Mouse (Mus musculus) midbrain, embryonic 12.5 days (tissue): Measurements from ENCODE around the gene Gpr3. TPM values are rescaled to one million over a fixed set of nuclear protein-coding genes. Genes with fewer than 3 reads are reported as not detected.

Source experiments
- ATAC-seq: fragments of 200-750 bp; cut with Nextera tagmentation; 2 replicates; pipeline ENCODE4 v1.8.0; 2017; ENCODE audit warnings: low read depth, moderate TSS enrichment, moderate library complexity; ENCODE audit not compliant: low FRiP score
- H3K27ac ChIP-seq: fragments of 300-500 bp; sonication (generic); replicated peaks from 2 replicates; pipeline ENCODE4 v1.5.1; 2016; ENCODE audit warnings: mild to moderate bottlenecking
- H3K27me3 ChIP-seq: fragments of 300-500 bp; sonication (generic); 2 replicates; pipeline ENCODE4 v1.6.1; 2016; ENCODE audit warnings: mild to moderate bottlenecking
- H3K36me3 ChIP-seq: fragments of 300-500 bp; sonication (generic); 2 replicates; pipeline ENCODE4 v1.6.1; 2016
- H3K4me1 ChIP-seq: fragments of 300-500 bp; sonication (generic); 2 replicates; pipeline ENCODE4 v1.6.1; 2016
- H3K4me2 ChIP-seq: fragments of 300-500 bp; sonication (generic); replicated peaks from 2 replicates; pipeline ENCODE4 v1.6.1; 2016; ENCODE audit warnings: mild to moderate bottlenecking, moderate library complexity
- H3K4me3 ChIP-seq: fragments of 300-500 bp; sonication (generic); 2 replicates; pipeline ENCODE4 v1.5.1; 2016; ENCODE audit warnings: mild to moderate bottlenecking
- H3K9ac ChIP-seq: fragments of 300-500 bp; sonication (generic); replicated peaks from 2 replicates; pipeline ENCODE4 v1.6.1; 2016; ENCODE audit warnings: mild to moderate bottlenecking, moderate library complexity
- H3K9me3 ChIP-seq: fragments of 300-500 bp; sonication (generic); 2 replicates; pipeline ENCODE4 v1.6.1; 2016; ENCODE audit warnings: mild to moderate bottlenecking
- WGBS: fragments of 180-500 bp; shearing (Covaris S2); methylation state at CpG from one replicate; pipeline ENCODE4 v1.1.7; 2016; 5-methylcytosine and 5-hydroxymethylcytosine counted together
- polyA plus RNA-seq: library from polyadenylated mRNA; unstranded; fragments of >200 nt; fragmentation: Nextera tagmentation; extraction: Ambion mirVana; gene quantifications from 2 replicates; pipeline ENCODE4 v1.2.1, GENCODE M21; 2016

The Gpr3 gene
- polyA plus RNA-seq, 1 experiment from 2014 or later, result 0.40 TPM

GRCm38 (mm10) chr4:133196136-133196535 is 16.2 kb downstream of the Gpr3 start:
- no peak overlapping the region for H3K9ac ChIP-seq
- H3K4me2 ChIP-seq, result no peak overlapping the region
- H3K4me3 ChIP-seq, result no peak overlapping the region
- WGBS, result 87% methylated on average over 2 of the region's 2 CpGs
- ATAC-seq, result no peak
- H3K27ac ChIP-seq, result peak overlapping the region; percentile 82; the same call in 1 of the 2 replicates
- no peaks in the 10 kb centered on the region for H3K9me3 ChIP-seq
- no peaks in the 10 kb centered on the region for H3K27me3 ChIP-seq
- H3K4me1 ChIP-seq, result peaks cover 52% of the 10 kb centered on the region
- peaks cover 46% of the 10 kb centered on the region for H3K36me3 ChIP-seq

GRCm38 (mm10) chr4:133195014-133195413 is 17.3 kb downstream of the Gpr3 start:
- Histone ChIP-seq H3K27me3 (no peaks in the 10 kb centered on the region), H3K4me2 (no peak overlapping the region), H3K4me3 (no peak overlapping the region), H3K27ac (no peak overlapping the region), H3K9ac (no peak overlapping the region), H3K9me3 (no peaks in the 10 kb centered on the region), H3K4me1 (peaks cover 40% of the 10 kb centered on the region), H3K36me3 (peaks cover 56% of the 10 kb centered on the region)
- 67% methylated on average over 4 of the region's 4 CpGs for WGBS
- no peak for ATAC-seq

GRCm38 (mm10) chr4:133194482-133194881 is 17.9 kb downstream of the Gpr3 start:
- H3K4me2 ChIP-seq, result no peak overlapping the region
- no peak overlapping the region for H3K4me3 ChIP-seq
- no peak overlapping the region for H3K9ac ChIP-seq
- H3K9me3 ChIP-seq, result no peaks in the 10 kb centered on the region
- ATAC-seq, result no peak
- no peak overlapping the region for H3K27ac ChIP-seq
- peaks cover 35% of the 10 kb centered on the region for H3K4me1 ChIP-seq
- H3K36me3 ChIP-seq, result peaks cover 60% of the 10 kb centered on the region
- H3K27me3 ChIP-seq, result no peaks in the 10 kb centered on the region
- 85% methylated on average over 11 of the region's 11 CpGs for WGBS

- Histone ChIP-seq H3K27me3 (no peaks in the 10 kb centered on the region), H3K27ac (no peak overlapping the region), H3K4me1 (peaks cover 12% of the 10 kb centered on the region; the same call in 1 of the 2 replicates), H3K36me3 (peaks cover 84% of the 10 kb centered on the region), H3K4me2 (no peak overlapping the region), H3K4me3 (no peak overlapping the region), H3K9ac (no peak overlapping the region), H3K9me3 (no peaks in the 10 kb centered on the region)
- WGBS, result 58% methylated on average over 10 of the region's 10 CpGs
- ATAC-seq, result no peak
Observed at GRCm38 (mm10) chr4:133189396-133189795, 22.9 kb downstream of the Gpr3 start.

GRCm38 (mm10) chr4:133186856-133187255 is 25.5 kb downstream of the Gpr3 start:
- no peak overlapping the region for H3K4me2 ChIP-seq
- no peak for ATAC-seq
- no peak overlapping the region for H3K9ac ChIP-seq
- peaks cover 62% of the 10 kb centered on the region for H3K36me3 ChIP-seq
- 93% methylated on average over 5 of the region's 5 CpGs for WGBS
- no peaks in the 10 kb centered on the region for H3K27me3 ChIP-seq
- H3K9me3 ChIP-seq, result no peaks in the 10 kb centered on the region
- no peak overlapping the region for H3K27ac ChIP-seq
- H3K4me3 ChIP-seq, result no peak overlapping the region
- peaks cover 12% of the 10 kb centered on the region; the same call in 1 of the 2 replicates for H3K4me1 ChIP-seq

GRCm38 (mm10) chr4:133185893-133186292 is 26.4 kb downstream of the Gpr3 start:
- Histone ChIP-seq H3K27me3 (no peaks in the 10 kb centered on the region), H3K9ac (no peak overlapping the region), H3K4me2 (no peak overlapping the region), H3K9me3 (no peaks in the 10 kb centered on the region), H3K27ac (no peak overlapping the region), H3K4me3 (no peak overlapping the region), H3K36me3 (peaks cover 54% of the 10 kb centered on the region), H3K4me1 (peaks cover 12% of the 10 kb centered on the region; the same call in 1 of the 2 replicates)
- WGBS, result 93% methylated on average over 8 of the region's 8 CpGs
- no peak for ATAC-seq

- no peaks in the 10 kb centered on the region for H3K9me3 ChIP-seq
- H3K36me3 ChIP-seq, result peaks cover 46% of the 10 kb centered on the region
- no peak overlapping the region for H3K4me3 ChIP-seq
- no peak for ATAC-seq
- H3K9ac ChIP-seq, result 0 out of 2 replicates have a peak overlapping the region, but pooled peaks have one; percentile 11
- 58% methylated on average over 15 of the region's 15 CpGs for WGBS
- peaks cover 12% of the 10 kb centered on the region; the same call in 1 of the 2 replicates for H3K4me1 ChIP-seq
- H3K4me2 ChIP-seq, result no peak overlapping the region
- peak overlapping the region; percentile 65 for H3K27ac ChIP-seq
- no peaks in the 10 kb centered on the region for H3K27me3 ChIP-seq
Observed at GRCm38 (mm10) chr4:133184898-133185665, 27.3 kb downstream of the Gpr3 start.

GRCm38 (mm10) chr4:133184031-133184897 is 28.1 kb downstream of the Gpr3 start:
- 63% methylated on average over 14 of the region's 14 CpGs for WGBS
- no peak for ATAC-seq
- H3K9me3 ChIP-seq, result no peaks in the 10 kb centered on the region
- H3K4me1 ChIP-seq, result 0 out of 2 replicates have a peak, but pooled peaks cover 9% of the 10 kb centered on the region
- H3K27ac ChIP-seq, result 0 out of 2 replicates have a peak overlapping the region, but pooled peaks have one; percentile 20
- no peak overlapping the region for H3K4me2 ChIP-seq
- no peaks in the 10 kb centered on the region for H3K27me3 ChIP-seq
- no peak overlapping the region for H3K9ac ChIP-seq
- H3K4me3 ChIP-seq, result no peak overlapping the region
- peaks cover 39% of the 10 kb centered on the region for H3K36me3 ChIP-seq

GRCm38 (mm10) chr4:133182439-133183033 is 29.8 kb downstream of the Gpr3 start:
- Histone ChIP-seq H3K4me2 (no peak overlapping the region), H3K27ac (no peak overlapping the region), H3K9ac (no peak overlapping the region), H3K27me3 (no peaks in the 10 kb centered on the region), H3K36me3 (peaks cover 28% of the 10 kb centered on the region), H3K4me1 (0 out of 2 replicates have a peak, but pooled peaks cover 9% of the 10 kb centered on the region), H3K9me3 (no peaks in the 10 kb centered on the region), H3K4me3 (no peak overlapping the region)
- WGBS, result 93% methylated on average over 8 of the region's 8 CpGs
- no peak for ATAC-seq

GRCm38 (mm10) chr4:133179258-133179657 is 33.1 kb downstream of the Gpr3 start:
- 96% methylated on average over 7 of the region's 7 CpGs for WGBS
- Histone ChIP-seq H3K27me3 (no peaks in the 10 kb centered on the region), H3K9ac (no peak overlapping the region), H3K9me3 (no peaks in the 10 kb centered on the region), H3K36me3 (peaks cover 6% of the 10 kb centered on the region; the same call in 1 of the 2 replicates), H3K4me2 (no peak overlapping the region), H3K4me3 (no peak overlapping the region), H3K27ac (no peak overlapping the region), H3K4me1 (peaks cover 19% of the 10 kb centered on the region)
- ATAC-seq, result no peak

GRCm38 (mm10) chr4:133178305-133178704 is 34.0 kb downstream of the Gpr3 start:
- no peak overlapping the region for H3K27ac ChIP-seq
- no peak overlapping the region for H3K4me2 ChIP-seq
- H3K9me3 ChIP-seq, result no peaks in the 10 kb centered on the region
- 93% methylated on average over 5 of the region's 5 CpGs for WGBS
- H3K36me3 ChIP-seq, result peaks cover 6% of the 10 kb centered on the region; the same call in 1 of the 2 replicates
- no peak overlapping the region for H3K9ac ChIP-seq
- H3K4me3 ChIP-seq, result no peak overlapping the region
- no peak for ATAC-seq
- H3K27me3 ChIP-seq, result no peaks in the 10 kb centered on the region
- peaks cover 19% of the 10 kb centered on the region for H3K4me1 ChIP-seq
